8 mouse cellular contexts compared by ENCODE assay signal in genomic region chr17:45551816-45552451, GRCm38 (mm10). TPM values are rescaled to one million over a fixed set of nuclear protein-coding genes. Genes with fewer than 3 reads are reported as not detected.
DNase-seq lines count a peak whose midpoint lies in the region; TF ChIP-seq lines count a peak whose summit lies in the region.

No protein-coding gene starts in this region.

- no peaks in the 10 kb centered on the region for H3K36me3 ChIP-seq in C2C12 (ENCODE audit: control insufficient read depth, insufficient read depth)
- no peaks in the 10 kb centered on the region for H3K36me3 ChIP-seq in kidney, adult 2 months (ENCODE audit: control insufficient read depth, insufficient read depth, low read length)

- peaks cover 10% of the 10 kb centered on the region for H3K79me2 ChIP-seq in C2C12 (ENCODE audit: control insufficient read depth, insufficient read depth)

- intact Hi-C loops in gastrocnemius, adult 2 months (cut with DNase I) = loop anchor here (1.0 kb wide), 2 partner anchors 36 to 74 kb away; no protein-coding TSS in a partner anchor

- no peak overlapping the region for H3ac ChIP-seq in C2C12 (ENCODE audit: control insufficient read depth, insufficient read length, low read depth)

- TF ChIP-seq CTCF in C2C12 (IDR thresholded peaks at IDR 0.05; ENCODE audit: control insufficient read depth, insufficient read depth, insufficient read length) = peak; percentile 82
- peak; percentile 92 for TF ChIP-seq CTCF in gastrocnemius, adult 2 months (IDR thresholded peaks at IDR 0.05)
- peak; percentile 99 for TF ChIP-seq CTCF in kidney, adult 2 months (conservative IDR thresholded peaks at IDR 0.05; ENCODE audit: insufficient read depth, insufficient read length, low read depth, low read length)

- WGBS in kidney, adult 2 months = 9% methylated on average over 8 of the region's 8 CpGs

- no peak overlapping the region for H3K27ac ChIP-seq in gastrocnemius, adult 2 months
- no peak overlapping the region for H3K27ac ChIP-seq in kidney, adult 2 months (ENCODE audit: insufficient read depth, low read depth, low read length)

- DNase-seq in Muller cell, postnatal 12 days (ENCODE audit: inconsistent ontology term) = peak; percentile 60
- DNase-seq in cerebellum, postnatal 36 days = peak; percentile 90 to 96
- DNase-seq in gastrocnemius, adult 2 months = peak; percentile 78
- peak; percentile 83 for DNase-seq in kidney, adult 2 months
- peak; percentile 73 for DNase-seq in liver
- peak; percentile 76 to 83 for DNase-seq in natural killer cell, adult 2 months (ENCODE audit: low spot score in 2 of 2)
- peak; percentile 88 for DNase-seq in thymus, postnatal 0 days (ENCODE audit: low spot score)

- no peaks in the 10 kb centered on the region for H3K79me3 ChIP-seq in C2C12 (ENCODE audit: low read depth)

- peaks cover 11% of the 10 kb centered on the region for H3K27me3 ChIP-seq in C2C12 (ENCODE audit: control insufficient read depth, insufficient read depth, insufficient read length)
- H3K27me3 ChIP-seq in kidney, adult 2 months (replicated peaks; ENCODE audit: control insufficient read depth, insufficient read depth, low read length) = peaks cover 5% of the 10 kb centered on the region

- no peak overlapping the region for H3K4me3 ChIP-seq in C2C12 (ENCODE audit: insufficient read depth, poor library complexity, severe bottlenecking)
- H3K4me3 ChIP-seq in gastrocnemius, adult 2 months = no peak overlapping the region
- H3K4me3 ChIP-seq in kidney, adult 2 months (ENCODE audit: insufficient read depth, low read depth, low read length) = no peak overlapping the region

- H3K4me1 ChIP-seq in kidney, adult 2 months (ENCODE audit: control insufficient read depth, insufficient read depth, low read length) = peaks cover 6% of the 10 kb centered on the region

- TF ChIP-seq POLR2A in kidney, adult 2 months (IDR thresholded peaks at IDR 0.05; ENCODE audit: low read depth, low read length) = no peak

TF ChIP-seq in C2C12, 6 proteins besides CTCF, POLR2A, EP300 and RAD21:
- TF ChIP-seq USF1 (IDR thresholded peaks at IDR 0.05; ENCODE audit: low read depth) (no peak), MYOG (IDR thresholded peaks at IDR 0.05; ENCODE audit: control insufficient read depth, extremely low read depth, insufficient read length) (no peak), MYOD1 (IDR thresholded peaks at IDR 0.05; ENCODE audit: control insufficient read depth, insufficient read length, low read depth) (peak; percentile 71), CEBPB (IDR thresholded peaks at IDR 0.05; ENCODE audit: low read depth) (peak; percentile 47)

RNA-seq across cellular contexts. Expression of gene Tmem151b, which starts 2.5 kb away (rescaled TPM):
- polyA plus RNA-seq in C2C12 (2012; fragmentation: generic; extraction: Trizol) = 1.2 TPM
- not detected for total RNA-seq in gastrocnemius, adult 2 months (2021)
- 1.9 and 2.1 TPM in 2 replicates for polyA plus RNA-seq in kidney, adult 2 months (2012; rRNA removed)
- 19.0 and 19.6 TPM in 2 replicates for polyA plus RNA-seq in thymus, postnatal 0 days (2015; fragmentation: Nextera tagmentation; extraction: Ambion mirVana)

RNA-seq across cellular contexts. Expression of gene Nfkbie, which starts 3.6 kb away (rescaled TPM):
- 5.3 TPM for polyA plus RNA-seq in C2C12 (2012; fragmentation: generic; extraction: Trizol)
- total RNA-seq in gastrocnemius, adult 2 months (2021) = under 1 TPM; 0.36 to 0.43 TPM
- polyA plus RNA-seq in kidney, adult 2 months (2012; rRNA removed) = 4.3 and 5.8 TPM in 2 replicates
- polyA plus RNA-seq in thymus, postnatal 0 days (2015; fragmentation: Nextera tagmentation; extraction: Ambion mirVana) = 70.4 and 80.2 TPM in 2 replicates

RNA-seq across cellular contexts. Expression of gene Slc35b2, which starts 11.7 kb away (rescaled TPM):
- 131 TPM for polyA plus RNA-seq in C2C12 (2012; fragmentation: generic; extraction: Trizol)
- total RNA-seq in gastrocnemius, adult 2 months (2021) = 10 to 100 TPM; 16.0 to 17.3 TPM
- 75.5 and 96.1 TPM in 2 replicates for polyA plus RNA-seq in kidney, adult 2 months (2012; rRNA removed)
- polyA plus RNA-seq in thymus, postnatal 0 days (2015; fragmentation: Nextera tagmentation; extraction: Ambion mirVana) = 95.8 and 96.9 TPM in 2 replicates

RNA-seq across cellular contexts. Expression of gene Hsp90ab1, which starts 21.1 kb away (rescaled TPM):
- polyA plus RNA-seq in C2C12 (2012; fragmentation: generic; extraction: Trizol) = 2,021 TPM
- total RNA-seq in gastrocnemius, adult 2 months (2021) = 1,000 to 10,000 TPM; 1,106 to 1,162 TPM
- polyA plus RNA-seq in kidney, adult 2 months (2012; rRNA removed) = 369 and 408 TPM in 2 replicates
- 1,223 and 1,279 TPM in 2 replicates for polyA plus RNA-seq in thymus, postnatal 0 days (2015; fragmentation: Nextera tagmentation; extraction: Ambion mirVana)

RNA-seq across cellular contexts. Expression of gene Tcte1, which starts 28.7 kb away (rescaled TPM):
- not detected for polyA plus RNA-seq in C2C12 (2012; fragmentation: generic; extraction: Trizol)
- total RNA-seq in gastrocnemius, adult 2 months (2021) = not detected
- 0.08 and 0.09 TPM in 2 replicates for polyA plus RNA-seq in kidney, adult 2 months (2012; rRNA removed)
- polyA plus RNA-seq in thymus, postnatal 0 days (2015; fragmentation: Nextera tagmentation; extraction: Ambion mirVana) = 1.3 and 3.0 TPM in 2 replicates

Comparison
In these comparisons a context has a peak if more than half of its experiments do, and no peak if none do; other contexts are left out.
1. RNA of gene Nfkbie, which starts 3.6 kb away (polyA plus RNA-seq): 70.4 to 80.2 TPM in thymus, postnatal 0 days; 4.3 to 5.8 TPM in kidney, adult 2 months and 5.3 TPM in C2C12 (single experiment); every median in the first group is over 10 times any median in the second.
2. Peak in every context shown above with its lines, with median percentiles within 50 percentile points of each other: CTCF ChIP-seq and DNase-seq.